Mouse (Mus musculus) lung, embryonic 14.5 days (tissue): ENCODE data around the gene Krt86. TPM values are rescaled to one million over a fixed set of nuclear protein-coding genes. Genes with fewer than 3 reads are reported as not detected.

Source experiments
- ATAC-seq: fragments of 200-750 bp; cut with Nextera tagmentation; 2 replicates; pipeline ENCODE4 v1.8.0; 2017; ENCODE audit warnings: mild to moderate bottlenecking, moderate TSS enrichment, moderate library complexity; ENCODE audit not compliant: insufficient read depth
- DNase-seq: peaks from one replicate; pipeline ENCODE4 v3.0.0-alpha.2; 2015
- H3K27ac ChIP-seq: fragments of 300-500 bp; sonication (generic); 2 replicates; pipeline ENCODE4 v1.5.1; 2014; ENCODE audit warnings: low read depth, mild to moderate bottlenecking, moderate library complexity
- H3K27me3 ChIP-seq: fragments of 300-500 bp; sonication (generic); 2 replicates; pipeline ENCODE4 v1.6.1; 2014; ENCODE audit warnings: low read length, control low read depth; ENCODE audit not compliant: insufficient read depth
- H3K36me3 ChIP-seq: fragments of 300-500 bp; sonication (generic); 2 replicates; pipeline ENCODE4 v1.6.1; 2014; ENCODE audit warnings: control low read depth; ENCODE audit not compliant: insufficient read depth
- H3K4me1 ChIP-seq: fragments of 300-500 bp; sonication (generic); 2 replicates; pipeline ENCODE4 v1.6.1; 2014; ENCODE audit warnings: antibody characterized with exemption, control low read depth; ENCODE audit not compliant: insufficient read depth
- H3K4me2 ChIP-seq: fragments of 300-500 bp; sonication (generic); 2 replicates; pipeline ENCODE4 v1.6.1; 2014; ENCODE audit warnings: mild to moderate bottlenecking
- H3K4me3 ChIP-seq: fragments of 300-500 bp; sonication (generic); 2 replicates; pipeline ENCODE4 v1.5.1; 2014; ENCODE audit warnings: low read depth, low read length
- H3K9ac ChIP-seq: fragments of 300-500 bp; sonication (generic); 2 replicates; pipeline ENCODE4 v1.6.1; 2014
- H3K9me3 ChIP-seq: fragments of 300-500 bp; sonication (generic); 2 replicates; pipeline ENCODE4 v1.6.1; 2016; ENCODE audit warnings: low read depth, low read length, control low read depth
- CTCF ChIP-seq: IDR thresholded peaks from 2 replicates; pipeline ENCODE4 v1.5.1; 2016; ENCODE audit warnings: antibody characterized with exemption, low read depth
- WGBS: fragments of 180-500 bp; shearing (Covaris S2); extraction: QIAGEN DNeasy Blood & Tissue Kit; methylation state at CpG from one replicate; pipeline ENCODE4 v1.1.7; 2014; 5-methylcytosine and 5-hydroxymethylcytosine counted together
- polyA plus RNA-seq: library from polyadenylated mRNA; unstranded; fragments of >200 nt; fragmentation: Nextera tagmentation; extraction: Ambion mirVana; gene quantifications from 2 replicates; pipeline ENCODE4 v1.2.1, GENCODE M21; 2014

Krt86 gene
- polyA plus RNA-seq, 1 experiment from 2014 or later: not detected

GRCm38 (mm10) chr15:101469093-101469492 is 4.2 kb upstream of the Krt86 start:
- no peak overlapping the region for H3K4me3 ChIP-seq
- no peaks in the 10 kb centered on the region for H3K9me3 ChIP-seq
- DNase-seq: no peak
- no peaks in the 10 kb centered on the region for H3K27me3 ChIP-seq
- no peak overlapping the region for H3K27ac ChIP-seq
- ATAC-seq: no peak
- WGBS: 76% methylated on average over 4 of the region's 4 CpGs
- no peak overlapping the region for H3K4me2 ChIP-seq
- H3K9ac ChIP-seq: no peak overlapping the region
- H3K36me3 ChIP-seq: no peaks in the 10 kb centered on the region
- no peak for TF ChIP-seq CTCF
- no peaks in the 10 kb centered on the region for H3K4me1 ChIP-seq

- H3K4me2 ChIP-seq: peak overlapping the region; percentile 62
- WGBS: 6% methylated on average over 31 of the region's 31 CpGs
- H3K27me3 ChIP-seq: no peaks in the 10 kb centered on the region
- TF ChIP-seq CTCF: peak; percentile 71
- no peak overlapping the region for H3K27ac ChIP-seq
- no peak overlapping the region; the same call in 1 of the 2 replicates for H3K9ac ChIP-seq
- ATAC-seq: 0 out of 2 replicates have a peak, but pooled peaks have one; percentile 38
- H3K4me3 ChIP-seq: peak overlapping the region; percentile 21
- H3K36me3 ChIP-seq: no peaks in the 10 kb centered on the region
- H3K4me1 ChIP-seq: no peaks in the 10 kb centered on the region
- DNase-seq: peak; percentile 69
- no peaks in the 10 kb centered on the region for H3K9me3 ChIP-seq
Measured at GRCm38 (mm10) chr15:101479007-101479665, 5.9 kb downstream of the Krt86 start.

GRCm38 (mm10) chr15:101479666-101480060 is 6.4 kb downstream of the Krt86 start:
- no peak overlapping the region for H3K9ac ChIP-seq
- H3K4me2 ChIP-seq: peak overlapping the region; percentile 62
- H3K4me3 ChIP-seq: peak overlapping the region; percentile 21
- H3K4me1 ChIP-seq: no peaks in the 10 kb centered on the region
- no peak overlapping the region for H3K27ac ChIP-seq
- H3K27me3 ChIP-seq: no peaks in the 10 kb centered on the region
- 30% methylated on average over 11 of the region's 11 CpGs for WGBS
- ATAC-seq (no peak), DNase-seq (peak; percentile 11)
- H3K9me3 ChIP-seq: no peaks in the 10 kb centered on the region
- H3K36me3 ChIP-seq: no peaks in the 10 kb centered on the region
- TF ChIP-seq CTCF: no peak

GRCm38 (mm10) chr15:101482056-101482455 is 8.8 kb downstream of the Krt86 start:
- Histone ChIP-seq H3K9ac (no peak overlapping the region), H3K4me2 (no peak overlapping the region), H3K27ac (no peak overlapping the region), H3K9me3 (no peaks in the 10 kb centered on the region), H3K27me3 (no peaks in the 10 kb centered on the region), H3K4me3 (no peak overlapping the region), H3K4me1 (no peaks in the 10 kb centered on the region), H3K36me3 (no peaks in the 10 kb centered on the region)
- WGBS: 28% methylated on average over 4 of the region's 4 CpGs
- no peak for ATAC-seq
- no peak for TF ChIP-seq CTCF
- no peak for DNase-seq

- no peak for DNase-seq
- Histone ChIP-seq H3K4me1 (no peaks in the 10 kb centered on the region), H3K4me2 (no peak overlapping the region), H3K36me3 (no peaks in the 10 kb centered on the region), H3K4me3 (no peak overlapping the region), H3K27me3 (no peaks in the 10 kb centered on the region), H3K9ac (no peak overlapping the region), H3K9me3 (no peaks in the 10 kb centered on the region), H3K27ac (no peak overlapping the region)
- no peak for ATAC-seq
- TF ChIP-seq CTCF: no peak
- 71% methylated on average over 1 of the region's 1 CpGs for WGBS
Measured at GRCm38 (mm10) chr15:101483646-101484045, 10.4 kb downstream of the Krt86 start.

GRCm38 (mm10) chr15:101484939-101485338 is 11.7 kb downstream of the Krt86 start:
- WGBS: 88% methylated on average over 1 of the region's 1 CpGs
- TF ChIP-seq CTCF: no peak
- Histone ChIP-seq H3K4me3 (no peak overlapping the region), H3K27me3 (no peaks in the 10 kb centered on the region), H3K9me3 (no peaks in the 10 kb centered on the region), H3K27ac (no peak overlapping the region), H3K36me3 (no peaks in the 10 kb centered on the region), H3K9ac (no peak overlapping the region), H3K4me1 (no peaks in the 10 kb centered on the region), H3K4me2 (no peak overlapping the region)
- no peak for DNase-seq
- ATAC-seq: no peak

GRCm38 (mm10) chr15:101485911-101486635 is 12.8 kb downstream of the Krt86 start:
- WGBS: 74% methylated on average over 11 of the region's 11 CpGs
- no peak overlapping the region for H3K4me3 ChIP-seq
- DNase-seq (no peak), ATAC-seq (no peak)
- H3K27ac ChIP-seq: no peak overlapping the region
- no peaks in the 10 kb centered on the region for H3K36me3 ChIP-seq
- no peaks in the 10 kb centered on the region for H3K9me3 ChIP-seq
- no peak for TF ChIP-seq CTCF
- H3K4me2 ChIP-seq: no peak overlapping the region
- H3K4me1 ChIP-seq: no peaks in the 10 kb centered on the region
- no peaks in the 10 kb centered on the region for H3K27me3 ChIP-seq
- H3K9ac ChIP-seq: no peak overlapping the region
